Mouse (Mus musculus) stomach, postnatal 0 days (tissue): ENCODE data around the gene Nelfa. TPM values are rescaled to one million over a fixed set of nuclear protein-coding genes. Genes with fewer than 3 reads are reported as not detected.
"Not testable (repeated sequence)": the region's sequence is repeated elsewhere in the genome, so short reads cannot be mapped to it uniquely, and the experiment has no call there.

Experiments used
- ATAC-seq: fragments of 200-750 bp; cut with Nextera tagmentation; 2 replicates; pipeline ENCODE4 v1.8.0; 2017; ENCODE audit not compliant: low FRiP score, low TSS enrichment
- DNase-seq: peaks from one replicate; pipeline ENCODE4 v3.0.0-alpha.2; 2016; ENCODE audit warnings: low spot score
- H3K27ac ChIP-seq: fragments of 300-500 bp; sonication (generic); replicated peaks from 2 replicates; pipeline ENCODE4 v1.5.1; 2014; ENCODE audit warnings: mild to moderate bottlenecking, control low read depth
- H3K27me3 ChIP-seq: fragments of 300-500 bp; sonication (generic); 2 replicates; pipeline ENCODE4 v1.6.1; 2014; ENCODE audit warnings: low read length; ENCODE audit not compliant: control insufficient read depth, insufficient read depth
- H3K36me3 ChIP-seq: fragments of 300-500 bp; sonication (generic); 2 replicates; pipeline ENCODE4 v1.6.1; 2014; ENCODE audit warnings: low read length, mixed read lengths; ENCODE audit not compliant: control insufficient read depth, insufficient read depth
- H3K4me1 ChIP-seq: fragments of 300-500 bp; sonication (generic); replicated peaks from 2 replicates; pipeline ENCODE4 v1.6.1; 2014; ENCODE audit warnings: antibody characterized with exemption; ENCODE audit not compliant: control insufficient read depth, insufficient read depth
- H3K4me2 ChIP-seq: fragments of 300-500 bp; sonication (generic); replicated peaks from 2 replicates; pipeline ENCODE4 v1.6.1; 2014; ENCODE audit warnings: low read depth, mild to moderate bottlenecking, control low read depth, moderate library complexity
- H3K4me3 ChIP-seq: fragments of 300-500 bp; sonication (generic); 2 replicates; pipeline ENCODE4 v1.5.1; 2014; ENCODE audit warnings: low read depth, low read length, control low read depth
- H3K9ac ChIP-seq: fragments of 300-500 bp; sonication (generic); 2 replicates; pipeline ENCODE4 v1.6.1; 2014; ENCODE audit warnings: mild to moderate bottlenecking, low read length, control low read depth, mixed read lengths
- H3K9me3 ChIP-seq: fragments of 300-500 bp; sonication (generic); 2 replicates; pipeline ENCODE4 v1.6.1; 2016; ENCODE audit warnings: low read length; ENCODE audit not compliant: control insufficient read depth
- CTCF ChIP-seq: IDR thresholded peaks from 2 replicates; pipeline ENCODE4 v1.5.1; 2016; ENCODE audit warnings: antibody characterized with exemption, low read depth, mild to moderate bottlenecking, moderate library complexity
- EP300 ChIP-seq: optimal IDR thresholded peaks from 2 replicates; pipeline ENCODE3; 2016; ENCODE audit warnings: antibody characterized with exemption
- WGBS: fragments of 180-500 bp; shearing (Covaris S2); extraction: QIAGEN DNeasy Blood & Tissue Kit; methylation state at CpG from one replicate; pipeline ENCODE4 v1.1.7; 2014; 5-methylcytosine and 5-hydroxymethylcytosine counted together
- polyA plus RNA-seq: library from polyadenylated mRNA; unstranded; fragments of >200 nt; fragmentation: Nextera tagmentation; extraction: Ambion mirVana; gene quantifications from 2 replicates; pipeline ENCODE4 v1.2.1, GENCODE M21; 2015

The Nelfa gene
- polyA plus RNA-seq, 1 experiment from 2014 or later = 20.5 TPM

GRCm38 (mm10) chr5:33959382-33959781, 23.2 kb upstream of the Nelfa start:
- ATAC-seq = no peak

GRCm38 (mm10) chr5:33955868-33956267, 19.7 kb upstream of the Nelfa start:
- TF ChIP-seq CTCF (no peak), EP300 (no peak)
- DNase-seq = no peak
- 51% methylated on average over 4 of the region's 4 CpGs for WGBS
- no peak overlapping the region for H3K27ac ChIP-seq
- no peaks in the 10 kb centered on the region for H3K4me1 ChIP-seq
- no peak overlapping the region for H3K4me2 ChIP-seq
- no peaks in the 10 kb centered on the region for H3K27me3 ChIP-seq
- no peak overlapping the region for H3K4me3 ChIP-seq
- no peaks in the 10 kb centered on the region; the same call in 1 of the 2 replicates for H3K9me3 ChIP-seq
- H3K36me3 ChIP-seq = no peaks in the 10 kb centered on the region
- ATAC-seq = no peak
- H3K9ac ChIP-seq = no peak overlapping the region

More at GRCm38 (mm10) chr5:33959382-33959781, 23.2 kb upstream of the Nelfa start:
- H3K27ac ChIP-seq = no peak overlapping the region
- no peaks in the 10 kb centered on the region; the same call in 1 of the 2 replicates for H3K9me3 ChIP-seq
- WGBS = 55% methylated on average over 4 of the region's 4 CpGs
- H3K36me3 ChIP-seq = no peaks in the 10 kb centered on the region
- no peaks in the 10 kb centered on the region for H3K27me3 ChIP-seq
- H3K4me3 ChIP-seq = no peak overlapping the region
- TF ChIP-seq CTCF = no peak
- TF ChIP-seq EP300 = no peak
- no peak for DNase-seq
- no peak overlapping the region for H3K9ac ChIP-seq
- no peaks in the 10 kb centered on the region for H3K4me1 ChIP-seq
- H3K4me2 ChIP-seq = no peak overlapping the region

GRCm38 (mm10) chr5:33954354-33954753, 18.1 kb upstream of the Nelfa start:
- WGBS = 36% methylated on average over 10 of the region's 10 CpGs
- H3K36me3 ChIP-seq = no peaks in the 10 kb centered on the region

GRCm38 (mm10) chr5:33953471-33954185, 17.4 kb upstream of the Nelfa start:
- 86% methylated on average over 17 of the region's 17 CpGs for WGBS
- H3K36me3 ChIP-seq = no peaks in the 10 kb centered on the region
- H3K9ac ChIP-seq = no peak overlapping the region
- TF ChIP-seq EP300 = no peak
- TF ChIP-seq CTCF = no peak
- no peak overlapping the region for H3K27ac ChIP-seq
- DNase-seq = no peak
- no peaks in the 10 kb centered on the region for H3K4me1 ChIP-seq
- H3K4me3 ChIP-seq = no peak overlapping the region
- H3K27me3 ChIP-seq = no peaks in the 10 kb centered on the region
- no peaks in the 10 kb centered on the region; the same call in 1 of the 2 replicates for H3K9me3 ChIP-seq
- no peak for ATAC-seq
- H3K4me2 ChIP-seq = no peak overlapping the region

More at GRCm38 (mm10) chr5:33954354-33954753, 18.1 kb upstream of the Nelfa start:
- Histone ChIP-seq H3K9me3 (no peaks in the 10 kb centered on the region; the same call in 1 of the 2 replicates), H3K4me1 (no peaks in the 10 kb centered on the region), H3K4me2 (no peak overlapping the region), H3K9ac (no peak overlapping the region), H3K27ac (no peak overlapping the region), H3K27me3 (no peaks in the 10 kb centered on the region), H3K4me3 (no peak overlapping the region)
- TF ChIP-seq CTCF (peak; percentile 91), EP300 (no peak)
- DNase-seq (peak; percentile 62), ATAC-seq (peak; percentile 38; the same call in 1 of the 2 replicates)

- Histone ChIP-seq H3K4me2 (no peak overlapping the region), H3K9me3 (no peaks in the 10 kb centered on the region), H3K27me3 (no peaks in the 10 kb centered on the region), H3K4me1 (no peaks in the 10 kb centered on the region), H3K27ac (no peak overlapping the region), H3K9ac (no peak overlapping the region), H3K4me3 (no peak overlapping the region), H3K36me3 (no peaks in the 10 kb centered on the region)
- 87% methylated on average over 4 of the region's 4 CpGs for WGBS
- DNase-seq (no peak), ATAC-seq (no peak)
- TF ChIP-seq CTCF = no peak
- no peak for TF ChIP-seq EP300
Measured at GRCm38 (mm10) chr5:33948314-33948713, 12.1 kb upstream of the Nelfa start.

GRCm38 (mm10) chr5:33947035-33947434, 10.8 kb upstream of the Nelfa start:
- TF ChIP-seq CTCF = peak; percentile 27
- H3K4me2 ChIP-seq, H3K27ac ChIP-seq, H3K36me3 ChIP-seq, DNase-seq, H3K9ac ChIP-seq, H3K4me3 ChIP-seq, H3K4me1 ChIP-seq, H3K9me3 ChIP-seq, ATAC-seq, H3K27me3 ChIP-seq: not testable (repeated sequence)
- 88% methylated on average over 16 of the region's 16 CpGs for WGBS
